Mouse (Mus musculus) WW6 (cell line): ENCODE measurements at regions not wholly inside any gene's neighbourhood (a gene's known extent, or its start where the extent isn't known, plus 50 kb on each side); places are given as distances from the start of the nearest gene placed in this dataset.

Experiments used
- DNase-seq: peaks from one replicate; pipeline ENCODE4 v3.0.0-alpha.2; 2013; ENCODE audit warnings: low read depth, low spot score

- DNase-seq, result no peak
These were observed 1174.0 kb upstream of the A1bg start for GRCm38 (mm10) chr15:62096778-62097177.

GRCm38 (mm10) chr15:62095198-62095597 lies 1172.4 kb upstream of the A1bg start:
- no peak for DNase-seq

- no peak for DNase-seq
These were observed 1170.9 kb upstream of the A1bg start for GRCm38 (mm10) chr15:62093672-62094071.

GRCm38 (mm10) chr15:62092671-62093185 lies 1169.9 kb upstream of the A1bg start:
- DNase-seq, result peak; percentile 87

- DNase-seq, result no peak
These were observed 1169.2 kb upstream of the A1bg start for GRCm38 (mm10) chr15:62091746-62092659.

GRCm38 (mm10) chr15:62091144-62091543 lies 1168.3 kb upstream of the A1bg start:
- no peak for DNase-seq

GRCm38 (mm10) chr15:62088341-62088740 lies 1165.5 kb upstream of the A1bg start:
- no peak for DNase-seq

GRCm38 (mm10) chr15:62087755-62088154 lies 1164.9 kb upstream of the A1bg start:
- DNase-seq, result no peak

GRCm38 (mm10) chr15:62086037-62086436 lies 1163.2 kb upstream of the A1bg start:
- no peak for DNase-seq

GRCm38 (mm10) chr15:62083347-62083746 lies 1160.5 kb upstream of the A1bg start:
- DNase-seq, result no peak

- DNase-seq, result no peak
These were observed 1159.7 kb upstream of the A1bg start for GRCm38 (mm10) chr15:62082539-62082938.

- no peak for DNase-seq
These were observed 1156.6 kb upstream of the A1bg start for GRCm38 (mm10) chr15:62079155-62080109.

- no peak for DNase-seq
These were observed 1153.9 kb upstream of the A1bg start for GRCm38 (mm10) chr15:62076552-62077234.

GRCm38 (mm10) chr15:62074735-62075134 lies 1151.9 kb upstream of the A1bg start:
- no peak for DNase-seq

- no peak for DNase-seq
These were observed 1150.8 kb upstream of the A1bg start for GRCm38 (mm10) chr15:62073595-62073994.

- no peak for DNase-seq
These were observed 1148.5 kb upstream of the A1bg start for GRCm38 (mm10) chr15:62071311-62071710.

GRCm38 (mm10) chr15:62068422-62069160 lies 1145.8 kb upstream of the A1bg start:
- no peak for DNase-seq

- no peak for DNase-seq
These were observed 1141.6 kb upstream of the A1bg start for GRCm38 (mm10) chr15:62064399-62064798.

GRCm38 (mm10) chr15:62057449-62057848 lies 1134.6 kb upstream of the A1bg start:
- no peak for DNase-seq

GRCm38 (mm10) chr15:62056889-62057288 lies 1134.1 kb upstream of the A1bg start:
- no peak for DNase-seq

GRCm38 (mm10) chr15:62056401-62056800 lies 1133.6 kb upstream of the A1bg start:
- no peak for DNase-seq
